Mouse (Mus musculus): ENCODE results near the gene Pknox2.
A peak's percentile ranks its signal among the peaks of the same experiment; 100 is the strongest.

The Pknox2 gene

GRCm38 (mm10) chr9:36989991-36990390 is 157.2 kb downstream of the Pknox2 start:
- no peak for DNase-seq (ENCODE audit: low read depth)

- no peak for DNase-seq (ENCODE audit: low read depth)
These were observed 162.0 kb downstream of the Pknox2 start for GRCm38 (mm10) chr9:36985233-36985632.

- no peak for DNase-seq (ENCODE audit: low read depth)
These were observed 170.4 kb downstream of the Pknox2 start for GRCm38 (mm10) chr9:36976596-36977362.

- no peak for DNase-seq (ENCODE audit: low read depth)
These were observed 173.6 kb downstream of the Pknox2 start for GRCm38 (mm10) chr9:36973486-36974227.

- DNase-seq (ENCODE audit: low read depth): no peak
These were observed 175.1 kb downstream of the Pknox2 start for GRCm38 (mm10) chr9:36972089-36972488.

GRCm38 (mm10) chr9:36971066-36971465 is 176.1 kb downstream of the Pknox2 start:
- no peak for DNase-seq (ENCODE audit: low read depth)

GRCm38 (mm10) chr9:36970651-36971050 is 176.6 kb downstream of the Pknox2 start:
- peak; percentile 75 for DNase-seq (ENCODE audit: low read depth)

GRCm38 (mm10) chr9:36969131-36969530 is 178.1 kb downstream of the Pknox2 start:
- DNase-seq (ENCODE audit: low read depth): no peak

GRCm38 (mm10) chr9:36968713-36969112 is 178.5 kb downstream of the Pknox2 start:
- peak; percentile 41 for DNase-seq (ENCODE audit: low read depth)

- DNase-seq (ENCODE audit: low read depth): no peak
These were observed 179.0 kb downstream of the Pknox2 start for GRCm38 (mm10) chr9:36968236-36968635.

- peak; percentile 28 for DNase-seq (ENCODE audit: low read depth)
These were observed 181.5 kb downstream of the Pknox2 start for GRCm38 (mm10) chr9:36965720-36966119.

GRCm38 (mm10) chr9:36964230-36964629 is 183.0 kb downstream of the Pknox2 start:
- DNase-seq (ENCODE audit: low read depth): no peak

GRCm38 (mm10) chr9:36963512-36963911 is 183.7 kb downstream of the Pknox2 start:
- DNase-seq (ENCODE audit: low read depth): no peak

- DNase-seq (ENCODE audit: low read depth): no peak
These were observed 185.3 kb downstream of the Pknox2 start for GRCm38 (mm10) chr9:36961874-36962273.

- DNase-seq (ENCODE audit: low read depth): no peak
These were observed 186.1 kb downstream of the Pknox2 start for GRCm38 (mm10) chr9:36961153-36961552.

- DNase-seq (ENCODE audit: low read depth): no peak
These were observed 196.1 kb downstream of the Pknox2 start for GRCm38 (mm10) chr9:36951133-36951484.

- DNase-seq (ENCODE audit: low read depth): no peak
These were observed 196.7 kb downstream of the Pknox2 start for GRCm38 (mm10) chr9:36950271-36951132.

GRCm38 (mm10) chr9:36948181-36948580 is 199.0 kb downstream of the Pknox2 start:
- DNase-seq (ENCODE audit: low read depth): no peak

- no peak for DNase-seq (ENCODE audit: low read depth)
These were observed 200.0 kb downstream of the Pknox2 start for GRCm38 (mm10) chr9:36947056-36947694.

GRCm38 (mm10) chr9:36944843-36945242 is 202.4 kb downstream of the Pknox2 start:
- no peak for DNase-seq (ENCODE audit: low read depth)

- no peak for DNase-seq (ENCODE audit: low read depth)
These were observed 204.6 kb downstream of the Pknox2 start for GRCm38 (mm10) chr9:36942561-36942960.

- DNase-seq (ENCODE audit: low read depth): no peak
These were observed 205.1 kb downstream of the Pknox2 start for GRCm38 (mm10) chr9:36942131-36942530.
